Mouse (Mus musculus): ENCODE measurements around the gene Ppp2r5b. TPM values are rescaled to one million over a fixed set of nuclear protein-coding genes. Genes with fewer than 3 reads are reported as not detected.

Gene Ppp2r5b
- total RNA-seq, 1 experiment from 2014 or later = 64.8 TPM

DNA sequence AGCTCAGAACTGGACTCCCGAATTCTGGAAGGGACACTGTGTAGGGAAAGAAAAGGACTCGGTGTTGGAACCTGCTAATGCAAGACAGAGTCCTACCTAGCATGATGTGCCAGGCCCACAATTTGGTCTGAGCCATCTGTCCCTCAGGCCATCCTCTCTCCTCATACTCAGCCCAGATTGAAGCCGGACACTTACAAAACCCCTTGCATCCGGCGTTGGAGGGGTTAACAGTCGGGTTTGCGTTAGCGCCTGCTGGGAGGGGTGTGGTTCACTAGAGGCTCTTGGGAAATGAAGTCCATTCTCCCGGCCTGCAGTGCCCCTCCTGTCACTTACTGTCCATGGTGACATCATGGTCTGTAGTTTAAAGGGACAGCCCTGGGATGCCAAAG, 375 bp upstream of the Ppp2r5b start:
- DNase-seq = peak; percentile 93

DNA sequence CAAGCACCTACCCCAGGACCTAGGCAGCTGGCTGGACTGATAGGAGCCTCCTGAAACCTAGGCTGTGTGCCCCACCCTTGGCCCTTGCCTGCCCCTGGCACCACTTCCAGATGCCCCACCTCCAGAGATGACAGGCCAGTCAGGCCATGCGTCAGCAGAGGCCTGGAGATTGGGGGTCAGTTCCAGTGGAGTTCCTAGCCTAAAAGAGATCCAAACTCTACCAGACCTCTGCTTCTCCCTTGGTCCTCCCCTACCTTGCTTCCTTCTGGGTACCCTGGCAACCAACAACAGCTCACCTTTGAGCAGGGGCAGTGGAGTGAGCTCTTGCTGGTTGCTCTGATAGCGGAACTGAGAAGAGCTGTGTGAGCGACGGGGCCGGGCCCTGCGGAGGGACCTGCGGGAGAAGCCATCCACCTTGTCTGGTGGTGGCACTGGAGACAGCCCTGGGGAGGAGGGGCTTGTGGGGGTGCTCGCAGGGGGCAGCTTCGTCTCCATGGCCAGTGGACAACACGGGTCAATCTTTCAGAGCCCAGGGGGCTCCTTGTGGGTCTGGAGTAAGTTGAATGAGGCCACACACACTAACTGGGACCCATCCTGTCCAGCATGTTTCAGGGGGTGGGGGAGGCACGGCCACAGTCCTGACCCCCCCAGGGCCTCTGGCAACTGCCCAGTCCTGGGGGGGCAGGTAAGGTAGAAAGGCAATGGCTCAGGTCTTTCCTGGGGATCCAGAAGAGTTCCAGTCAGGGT, 1.2 kb downstream of the Ppp2r5b start:
- peak; percentile 64 for DNase-seq

DNA sequence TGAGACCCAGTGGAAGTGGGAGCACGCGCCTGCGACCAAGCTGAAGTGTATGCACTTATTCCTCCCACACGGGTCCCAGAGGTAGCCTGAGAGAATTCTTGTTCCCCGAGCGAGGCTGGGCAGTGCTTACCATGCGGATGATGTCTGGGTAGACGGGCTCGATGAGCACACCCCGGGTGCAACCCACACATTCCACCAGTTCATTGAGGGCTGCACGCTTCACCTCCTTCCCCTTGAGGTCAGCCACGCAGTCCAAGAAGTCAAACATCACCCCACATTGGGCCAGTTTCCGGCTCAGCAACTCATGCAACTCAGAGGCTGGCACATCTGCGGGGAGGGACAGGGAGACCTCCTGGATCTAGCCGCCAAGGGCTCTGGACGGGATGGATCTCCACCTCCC, 2.0 kb downstream of the Ppp2r5b start:
- no peak for DNase-seq

DNA sequence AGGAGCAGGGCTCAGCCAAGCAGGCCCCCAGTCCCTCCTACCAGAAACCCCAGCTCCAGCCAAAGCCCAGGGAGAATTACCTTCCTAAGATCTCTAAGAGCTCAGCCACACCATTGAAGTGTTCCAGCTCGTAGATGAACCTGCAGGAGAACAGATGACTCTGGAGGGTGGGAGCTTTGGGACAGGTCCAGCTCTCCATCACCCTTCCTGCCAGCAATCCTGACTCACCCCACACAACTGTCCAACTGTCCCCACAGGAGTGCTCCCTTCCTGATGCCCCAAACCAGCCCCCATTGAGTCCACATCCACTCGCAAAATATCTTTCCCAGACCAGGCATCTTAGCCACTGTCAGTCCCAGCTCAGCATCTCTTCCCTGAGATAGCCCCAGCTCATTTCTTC, 4.6 kb downstream of the Ppp2r5b start:
- DNase-seq = no peak

GRCm38 (mm10) chr19:6230411-6230810, 5.3 kb downstream of the Ppp2r5b start:
- DNase-seq = peak; percentile 84

- DNase-seq = no peak
These were observed 7.8 kb downstream of the Ppp2r5b start for GRCm38 (mm10) chr19:6227864-6228263.

DNA sequence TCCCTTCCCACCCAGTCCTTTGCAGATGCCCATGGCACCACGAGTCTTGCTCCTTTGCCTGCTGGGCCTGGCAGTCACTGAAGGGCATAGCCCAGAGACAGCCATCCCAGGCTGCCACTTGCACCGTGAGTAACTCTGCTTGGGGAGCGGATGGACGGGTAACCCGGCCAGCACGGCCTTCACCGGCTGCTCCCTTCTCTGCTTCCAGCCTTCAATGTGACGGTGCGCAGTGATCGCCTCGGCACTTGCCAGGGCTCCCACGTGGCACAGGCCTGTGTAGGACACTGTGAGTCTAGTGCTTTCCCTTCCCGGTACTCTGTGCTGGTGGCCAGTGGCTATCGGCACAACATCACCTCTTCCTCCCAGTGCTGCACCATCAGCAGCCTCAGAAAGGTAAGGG, 8.9 kb downstream of the Ppp2r5b start:
- peak; percentile 78 for DNase-seq

- peak; percentile 43 for DNase-seq
These were observed 9.5 kb downstream of the Ppp2r5b start, which contains the start of gene Gpha2 for GRCm38 (mm10) chr19:6226135-6226534. Gene Gpha2 (plus strand): TSS chr19:6226380.

DNA sequence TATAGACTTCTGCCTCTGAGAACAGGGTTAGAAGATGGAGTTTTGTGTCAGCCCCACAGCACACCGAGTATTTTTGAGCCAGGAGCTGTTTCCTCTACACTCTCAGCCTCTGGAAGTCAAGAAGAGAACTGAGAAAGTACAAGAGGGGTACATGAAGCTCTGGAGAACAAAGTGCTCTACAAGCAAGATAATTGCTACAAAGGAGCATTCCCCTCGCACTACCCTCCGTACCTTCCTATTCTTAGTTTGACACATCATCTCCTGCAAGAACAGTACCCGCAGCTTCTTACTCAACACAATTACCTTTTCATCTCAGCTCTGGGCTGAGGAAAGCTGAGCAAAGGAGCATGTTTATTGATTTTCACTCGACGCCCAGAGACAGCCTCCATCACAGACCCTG, 17.1 kb downstream of the Ppp2r5b start:
- DNase-seq = no peak

- DNase-seq = peak; percentile 54
These were observed 19.5 kb downstream of the Ppp2r5b start for GRCm38 (mm10) chr19:6216046-6216705.

DNA sequence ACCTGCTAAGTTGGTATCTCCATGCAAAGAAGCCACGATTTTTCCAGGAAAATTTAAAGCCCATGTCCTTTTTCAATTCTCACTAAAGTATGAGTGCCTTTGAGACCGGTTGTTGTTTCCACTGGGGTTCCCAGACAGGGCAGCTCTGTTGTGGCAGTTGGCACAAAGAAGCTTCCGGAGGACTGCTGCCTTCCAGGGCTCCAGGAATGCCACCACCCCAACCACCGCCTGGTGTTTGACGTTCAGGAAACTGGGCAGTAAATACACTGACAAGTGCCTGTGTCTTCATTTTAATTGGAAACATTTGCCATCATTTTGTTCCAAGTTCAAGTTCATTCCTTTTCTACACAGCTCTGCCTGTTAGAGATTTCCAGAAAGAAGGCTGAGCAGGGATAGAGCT, 29.0 kb downstream of the Ppp2r5b start:
- DNase-seq = no peak

DNA sequence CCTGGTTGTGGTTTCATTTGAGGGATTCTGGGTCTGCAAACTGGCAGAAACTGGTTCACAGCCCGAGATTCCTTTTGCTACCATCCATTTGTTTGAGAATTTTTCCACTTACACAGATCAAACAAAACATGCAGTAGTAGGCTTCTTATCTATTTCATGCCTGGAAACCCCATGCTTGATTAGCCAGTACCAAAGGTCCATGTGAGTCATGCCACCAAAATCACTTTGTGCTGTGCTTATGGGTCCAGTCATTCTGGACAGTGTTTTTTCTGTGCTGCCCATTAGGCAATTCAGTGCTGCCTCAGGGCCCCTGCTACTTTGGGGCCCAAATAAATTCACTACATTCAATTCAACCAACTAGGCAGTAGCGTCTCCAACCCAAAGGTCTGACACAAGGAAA, 31.4 kb downstream of the Ppp2r5b start:
- DNase-seq = no peak

GRCm38 (mm10) chr19:6184131-6184530, 51.5 kb downstream of the Ppp2r5b start, which contains the start of gene Majin:
Gene Majin (plus strand): TSS chr19:6184388.
- no peak for DNase-seq

GRCm38 (mm10) chr19:6182534-6182933, 53.1 kb downstream of the Ppp2r5b start:
- DNase-seq = peak; percentile 76

- DNase-seq = peak; percentile 32
These were observed 54.0 kb downstream of the Ppp2r5b start for GRCm38 (mm10) chr19:6181629-6182028.

DNA sequence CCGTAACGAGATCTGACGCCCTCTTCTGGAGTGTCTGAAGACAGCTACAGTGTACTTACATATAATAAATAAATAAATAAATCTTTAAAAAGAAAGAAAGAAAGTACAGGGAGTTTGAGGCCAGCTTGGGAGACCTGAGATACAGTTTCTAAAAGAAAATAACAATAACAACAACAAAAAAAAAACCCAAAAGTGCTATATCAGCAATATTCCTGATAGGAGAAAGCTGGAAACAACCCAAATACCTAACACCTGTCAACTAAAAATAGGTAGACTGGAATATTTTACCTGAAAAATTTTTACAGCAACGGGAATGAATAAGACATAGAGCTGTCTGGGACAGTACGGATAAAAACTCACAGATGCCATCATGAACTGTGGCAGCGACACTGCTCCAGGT, 56.9 kb downstream of the Ppp2r5b start:
- DNase-seq = no peak

Small RNA genes within 50 kb of the gene (microRNA-seq; reads per million reads assigned to microRNA genes)
- 342 to 1,567 reads per million in 2 experiments for gene Mir192
- gene Mir194-2 = 158 to 639 reads per million in 2 experiments

Other genes starting within 250 kb of the Ppp2r5b start
- gene Slc22a20, start 249.7 kb downstream of the Ppp2r5b start, total RNA-seq (2021) = not detected in 2 replicates
- 28.5 and 41.5 TPM in 2 replicates for gene Capn1, start 220.0 kb downstream of the Ppp2r5b start, total RNA-seq (2021)
- 53.2 and 54.8 TPM in 2 replicates for gene Syvn1, start 189.3 kb downstream of the Ppp2r5b start, total RNA-seq (2021)
- gene Mrpl49, start 178.1 kb downstream of the Ppp2r5b start, total RNA-seq (2021) = 59.7 and 68.2 TPM in 2 replicates
- gene Fau, start 178.0 kb downstream of the Ppp2r5b start, total RNA-seq (2021) = 956 and 1,133 TPM in 2 replicates
- 24.9 and 25.3 TPM in 2 replicates for gene Znhit2, start 174.7 kb downstream of the Ppp2r5b start, total RNA-seq (2021)
- 9.5 and 19.3 TPM in 2 replicates for gene Tm7sf2, start 167.5 kb downstream of the Ppp2r5b start, total RNA-seq (2021)
- 44.9 and 47.9 TPM in 2 replicates for gene Vps51, start 158.6 kb downstream of the Ppp2r5b start, total RNA-seq (2021)
- not detected in 2 replicates for gene Tmem262, start 155.8 kb downstream of the Ppp2r5b start, total RNA-seq (2021)
- gene Gm28374, start 153.6 kb downstream of the Ppp2r5b start, total RNA-seq (2021) = not detected in 2 replicates
- 31.0 and 33.5 TPM in 2 replicates for gene Zfpl1, start 150.9 kb downstream of the Ppp2r5b start, total RNA-seq (2021)
- gene Cdca5, start 150.9 kb downstream of the Ppp2r5b start, total RNA-seq (2021) = 5.5 and 5.7 TPM in 2 replicates
- 0.56 and 0.60 TPM in 2 replicates for gene AC131692.1, start 141.5 kb downstream of the Ppp2r5b start, total RNA-seq (2021)
- gene Naaladl1, start 130.1 kb downstream of the Ppp2r5b start, total RNA-seq (2021) = 0.33 TPM in 1 of 2 replicates, not detected in the other
- gene Sac3d1, start 117.2 kb downstream of the Ppp2r5b start, total RNA-seq (2021) = 12.9 and 15.4 TPM in 2 replicates
- 21.7 and 23.6 TPM in 2 replicates for gene Snx15, start 107.6 kb downstream of the Ppp2r5b start, total RNA-seq (2021)
- gene Batf2, start 94.9 kb downstream of the Ppp2r5b start, total RNA-seq (2021) = 0.52 and 1.5 TPM in 2 replicates
- gene Arl2, start 94.3 kb downstream of the Ppp2r5b start, total RNA-seq (2021) = 61.2 and 61.5 TPM in 2 replicates
- 1.0 and 1.2 TPM in 2 replicates for gene Majin, start 51.5 kb downstream of the Ppp2r5b start, total RNA-seq (2021)
- 19.6 and 20.2 TPM in 2 replicates for gene Gpha2, start 9.5 kb downstream of the Ppp2r5b start, total RNA-seq (2021)
- gene Atg2a, start 5.8 kb upstream of the Ppp2r5b start, total RNA-seq (2021) = 27.5 and 30.6 TPM in 2 replicates
- gene Ehd1, start 40.9 kb upstream of the Ppp2r5b start, total RNA-seq (2021) = 116 and 118 TPM in 2 replicates
- gene Cdc42bpg, start 70.6 kb upstream of the Ppp2r5b start, total RNA-seq (2021) = 9.9 and 11.5 TPM in 2 replicates
- 35.4 and 42.6 TPM in 2 replicates for gene Men1, start 99.1 kb upstream of the Ppp2r5b start, total RNA-seq (2021)
- gene Map4k2, start 105.3 kb upstream of the Ppp2r5b start, total RNA-seq (2021) = 39.6 and 70.3 TPM in 2 replicates
- 210 and 223 TPM in 2 replicates for gene Sf1, start 127.8 kb upstream of the Ppp2r5b start, total RNA-seq (2021)
- 64.2 and 85.7 TPM in 2 replicates for gene Pygm, start 148.5 kb upstream of the Ppp2r5b start, total RNA-seq (2021)
- gene Rasgrp2, start 163.5 kb upstream of the Ppp2r5b start, total RNA-seq (2021) = 51.5 and 82.7 TPM in 2 replicates
- gene Nrxn2, start 182.9 kb upstream of the Ppp2r5b start, total RNA-seq (2021) = 7.8 and 9.3 TPM in 2 replicates